Mouse (Mus musculus) ES-E14 (cell line): ENCODE measurements around the gene Vhl. TPM values are rescaled to one million over a fixed set of nuclear protein-coding genes. Genes with fewer than 3 reads are reported as not detected.

Experiments used
- DNase-seq: peaks from one replicate; pipeline ENCODE4 v3.0.0-alpha.2; 2013; ENCODE audit warnings: low read depth, low spot score
- H3K27ac ChIP-seq: 2 replicates; pipeline ENCODE4 v1.5.1; 2012; ENCODE audit warnings: low read depth, mild to moderate bottlenecking, low read length, moderate library complexity, mixed read lengths; ENCODE audit not compliant: poor library complexity, insufficient read depth, severe bottlenecking
- H3K36me3 ChIP-seq: 2 replicates; pipeline ENCODE4 v1.6.1; 2012; ENCODE audit warnings: mild to moderate bottlenecking, low read length, moderate library complexity, mixed read lengths; ENCODE audit not compliant: control insufficient read depth, poor library complexity, insufficient read depth, severe bottlenecking
- H3K4me1 ChIP-seq, 2 experiments: fragments of 150-350 bp in 1 of 2; sonication (generic) in 1 of 2; 2 replicates each; pipeline ENCODE4 v1.6.1; 2012; ENCODE audit warnings: low read length in 2 of 2, mild to moderate bottlenecking in 1 of 2, mixed read lengths in 1 of 2; ENCODE audit not compliant: control insufficient read depth in 2 of 2, insufficient read depth in 2 of 2, poor library complexity in 1 of 2
- H3K4me3 ChIP-seq, 2 experiments: fragments of 150-350 bp in 1 of 2; sonication (generic) in 1 of 2; 2 replicates each; pipeline ENCODE4 v1.5.1; 2012; ENCODE audit warnings: low read length in 2 of 2, low read depth in 1 of 2, mild to moderate bottlenecking in 1 of 2, mixed read lengths in 1 of 2; ENCODE audit not compliant: insufficient read depth in 1 of 2, poor library complexity in 1 of 2, severe bottlenecking in 1 of 2
- H3K9ac ChIP-seq: 2 replicates; pipeline ENCODE4 v1.6.1; 2012; ENCODE audit warnings: low read depth, mild to moderate bottlenecking, low read length, mixed read lengths; ENCODE audit not compliant: poor library complexity, insufficient read depth, severe bottlenecking
- H3K9me3 ChIP-seq: fragments of 150-350 bp; sonication (generic); 2 replicates; pipeline ENCODE4 v1.6.1; 2012; ENCODE audit warnings: low read depth, mild to moderate bottlenecking, low read length; ENCODE audit not compliant: control insufficient read depth, insufficient read depth
- CHD2 ChIP-seq: IDR thresholded peaks from 2 replicates; pipeline ENCODE4 v1.6.1; 2014; ENCODE audit warnings: mild to moderate bottlenecking, low read depth, low read length, inconsistent platforms
- HCFC1 ChIP-seq: IDR thresholded peaks from 2 replicates; pipeline ENCODE4 v1.6.1; 2012; ENCODE audit warnings: low read length, inconsistent platforms, borderline replicate concordance; ENCODE audit not compliant: insufficient read depth
- MAFK ChIP-seq: IDR thresholded peaks from 2 replicates; pipeline ENCODE4 v1.6.1; 2014; ENCODE audit warnings: mild to moderate bottlenecking, low read depth, low read length, inconsistent platforms; ENCODE audit not compliant: insufficient read depth
- ZC3H11A ChIP-seq: IDR thresholded peaks from 2 replicates; pipeline ENCODE4 v1.6.1; 2012; ENCODE audit warnings: low read depth, mild to moderate bottlenecking, inconsistent platforms, low read length, borderline replicate concordance
- ZNF384 ChIP-seq: IDR thresholded peaks from 2 replicates; pipeline ENCODE4 v1.6.1; 2012; ENCODE audit warnings: low read depth, low read length, inconsistent platforms
- in situ Hi-C, 2 experiments: fragments of 600-800 bp; cut with MboI; formaldehyde crosslinking; loops; one replicate each; pipeline ENCODE4 v1.15.1; 2025; ENCODE audit warnings: low sequenced_read_pairs in 2 of 2, inconsistent platforms in 1 of 2; ENCODE audit not compliant: unreplicated experiment in 2 of 2
- total RNA-seq: library from RNA; depleted of rRNA; stranded (reverse); fragments of 300-350 nt; gene quantifications from 2 replicates; pipeline ENCODE4 v1.2.3, GENCODE M21; 2012

The Vhl gene
- total RNA-seq, 1 experiment, result 13.9 TPM

DNA sequence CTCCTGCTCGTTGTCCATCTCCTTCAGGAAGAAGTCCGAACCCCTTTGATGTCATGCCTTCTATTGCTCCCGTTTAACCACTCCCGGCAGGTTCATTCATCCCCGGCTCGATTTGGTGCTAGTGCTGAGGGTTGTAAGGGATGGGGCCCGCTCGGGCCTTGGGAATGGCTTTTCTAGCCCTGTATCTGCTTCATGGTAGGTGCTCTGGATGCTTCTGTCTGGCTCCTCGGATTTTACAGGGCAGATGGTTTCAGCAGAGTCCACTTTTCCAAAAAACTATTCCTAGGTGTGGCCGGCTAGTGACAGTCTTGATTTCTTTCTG is 18.6 kb upstream of the Vhl start:
- H3K36me3 ChIP-seq, result 0 out of 2 replicates have a peak, but pooled peaks cover 2% of the 10 kb centered on the region
- H3K4me3 ChIP-seq, result peak overlapping the region; percentile 84 to 92
- H3K4me1 ChIP-seq, result peaks cover 0 to 7% of the 10 kb centered on the region in 2 experiments; a peak in 2 of 4 replicates
- no peak for TF ChIP-seq CHD2
- no peak for TF ChIP-seq HCFC1
- TF ChIP-seq ZC3H11A, result no peak
- no peak for TF ChIP-seq ZNF384
- no peak for TF ChIP-seq MAFK
- in situ Hi-C loops, result no loop called here
- no peaks in the 10 kb centered on the region for H3K9me3 ChIP-seq
- no peak for DNase-seq
- peak overlapping the region; percentile 93 for H3K9ac ChIP-seq
- no peak overlapping the region for H3K27ac ChIP-seq

DNA sequence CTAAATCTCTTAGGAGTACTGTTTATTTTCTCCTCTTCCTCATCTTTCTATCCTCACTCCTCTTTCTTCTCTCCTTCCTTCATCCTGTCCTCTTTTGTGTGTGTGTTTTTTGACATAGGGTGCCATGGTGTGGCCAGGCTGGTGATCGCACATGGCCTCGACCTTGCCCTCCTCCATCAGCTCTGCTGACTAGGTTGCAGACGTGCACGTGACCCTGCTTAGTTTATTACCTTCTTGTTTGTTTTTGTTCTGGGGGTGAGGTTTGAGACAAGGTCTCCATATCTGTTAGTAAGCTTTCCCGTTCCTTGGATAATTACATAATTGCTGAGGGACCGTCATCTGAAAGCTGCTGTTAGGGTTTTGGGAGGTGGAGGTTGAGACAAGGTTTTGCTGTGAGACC is 14.9 kb upstream of the Vhl start:
- in situ Hi-C loops, result no loop called here
- H3K36me3 ChIP-seq, result peaks cover 4% of the 10 kb centered on the region

DNA sequence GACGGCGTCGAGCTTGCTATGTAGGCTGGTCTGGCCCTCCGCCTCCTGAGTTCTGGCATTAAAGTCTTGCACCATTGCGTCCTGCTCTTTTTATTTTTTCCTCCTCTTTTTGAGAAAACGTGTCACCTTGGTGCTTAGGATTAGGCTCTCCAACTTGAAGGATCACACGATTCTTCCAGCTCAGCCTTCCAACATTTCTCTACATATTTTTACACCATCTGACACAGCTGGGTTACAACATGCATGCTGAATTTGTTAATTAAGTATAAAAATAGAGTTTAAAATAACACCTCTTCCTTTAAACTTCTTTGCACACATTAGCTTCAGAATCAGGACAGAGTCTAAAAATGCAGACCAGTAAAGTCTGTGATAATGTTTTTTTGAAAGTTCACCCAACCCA is 14.5 kb upstream of the Vhl start:
- H3K36me3 ChIP-seq, result peaks cover 7% of the 10 kb centered on the region
- no peak overlapping the region for H3K4me3 ChIP-seq
- no peak for DNase-seq
- peaks cover 0 to 2% of the 10 kb centered on the region in 2 experiments; a peak in 1 of 4 replicates for H3K4me1 ChIP-seq
- H3K9ac ChIP-seq, result no peak overlapping the region
- no peaks in the 10 kb centered on the region for H3K9me3 ChIP-seq
- in situ Hi-C loops, result no loop called here
- TF ChIP-seq MAFK, result no peak
- no peak for TF ChIP-seq HCFC1
- TF ChIP-seq CHD2, result no peak
- TF ChIP-seq ZC3H11A, result no peak
- no peak for TF ChIP-seq ZNF384
- H3K27ac ChIP-seq, result no peak overlapping the region

More for the DNA sequence above, 14.9 kb upstream of the Vhl start:
- H3K4me3 ChIP-seq, result no peak overlapping the region
- no peak overlapping the region for H3K9ac ChIP-seq
- peaks cover 0 to 2% of the 10 kb centered on the region in 2 experiments; a peak in 1 of 4 replicates for H3K4me1 ChIP-seq
- TF ChIP-seq HCFC1 (no peak), CHD2 (no peak), MAFK (no peak), ZNF384 (no peak), ZC3H11A (no peak)
- no peak overlapping the region for H3K27ac ChIP-seq
- DNase-seq, result no peak
- no peaks in the 10 kb centered on the region for H3K9me3 ChIP-seq

DNA sequence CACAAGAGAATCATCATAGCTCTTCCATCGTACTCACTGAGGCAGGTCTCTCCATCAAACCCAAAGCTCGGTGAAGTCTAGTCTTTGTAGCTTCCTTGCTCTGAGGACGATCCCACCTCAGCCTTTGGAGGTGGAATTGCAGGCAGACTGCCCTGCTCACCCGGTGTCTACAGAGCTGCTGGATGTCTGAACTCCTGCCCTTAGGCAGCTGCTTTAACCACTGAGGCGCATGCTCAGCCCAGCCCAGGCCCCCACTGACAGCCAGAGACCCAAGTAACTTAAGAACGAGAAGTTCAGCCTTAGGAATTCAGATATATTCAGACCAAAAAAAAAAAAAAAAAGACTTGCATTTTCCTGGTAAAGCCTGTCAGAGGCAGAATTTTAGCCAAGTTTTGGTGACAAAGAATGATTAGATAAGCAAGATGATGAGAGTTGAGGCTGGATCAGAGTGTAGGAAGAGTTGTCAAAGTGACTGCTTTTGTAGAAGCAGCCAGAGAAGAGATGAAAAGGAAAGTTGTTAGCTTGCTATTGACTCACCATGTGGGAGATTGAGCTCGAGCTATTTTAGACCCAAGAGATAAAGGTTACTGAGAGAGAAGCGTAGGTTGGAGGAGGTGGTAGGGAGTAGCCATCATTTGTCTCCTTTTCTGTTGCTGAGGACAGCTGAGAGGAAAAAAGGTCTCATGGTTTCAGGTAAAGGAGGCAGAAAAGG is 11.3 kb upstream of the Vhl start:
- Histone ChIP-seq H3K36me3 (peaks cover 18% of the 10 kb centered on the region), H3K9ac (no peak overlapping the region), H3K9me3 (no peaks in the 10 kb centered on the region), H3K27ac (no peak overlapping the region), H3K4me1 (peaks cover 0 to 4% of the 10 kb centered on the region in 2 experiments; a peak in 1 of 4 replicates), H3K4me3 (no peak overlapping the region)
- in situ Hi-C loops, result no loop called here
- no peak for DNase-seq
- TF ChIP-seq MAFK, result no peak
- TF ChIP-seq ZC3H11A, result no peak
- no peak for TF ChIP-seq HCFC1
- TF ChIP-seq CHD2, result no peak
- TF ChIP-seq ZNF384, result no peak

DNA sequence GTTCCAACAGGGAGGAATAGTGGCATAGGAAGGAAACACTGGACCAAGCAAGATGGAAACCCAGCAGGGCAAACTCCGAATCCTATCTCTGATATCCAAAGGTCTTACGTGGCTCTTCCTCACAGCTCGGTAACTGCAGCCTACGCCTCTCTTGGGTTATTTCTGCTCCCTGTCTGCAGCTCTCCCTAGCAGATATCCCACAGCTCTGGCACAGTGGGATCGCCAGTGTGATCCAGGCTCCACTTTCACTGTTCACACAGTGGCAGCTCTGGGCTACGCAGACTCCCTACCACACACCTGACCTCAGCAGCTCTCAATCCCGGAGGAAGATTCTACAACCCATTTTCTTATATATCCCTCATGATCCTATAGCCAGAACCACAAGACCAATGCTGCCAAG is 9.6 kb upstream of the Vhl start:
- no peaks in the 10 kb centered on the region for H3K9me3 ChIP-seq
- no peak for TF ChIP-seq HCFC1
- no peak for TF ChIP-seq ZNF384
- no peak for TF ChIP-seq CHD2
- no peak for TF ChIP-seq ZC3H11A
- TF ChIP-seq MAFK, result no peak
- no peak overlapping the region for H3K9ac ChIP-seq
- H3K27ac ChIP-seq, result no peak overlapping the region
- no peak overlapping the region for H3K4me3 ChIP-seq
- no peak for DNase-seq
- peaks cover 0 to 8% of the 10 kb centered on the region in 2 experiments; a peak in 1 of 4 replicates for H3K4me1 ChIP-seq
- in situ Hi-C loops, result no loop called here
- peaks cover 17% of the 10 kb centered on the region for H3K36me3 ChIP-seq
